Mouse (Mus musculus) neutrophil, adult 5-6 weeks (primary cell): Measurements from ENCODE around the gene Smyd2. TPM values are rescaled to one million over a fixed set of nuclear protein-coding genes. Genes with fewer than 3 reads are reported as not detected.

Experiments used
- ATAC-seq: fragments of 151-379, 151-347 bp; 2 replicates; pipeline ENCODE4 v1.8.0; 2017; ENCODE audit warnings: mild to moderate bottlenecking, moderate TSS enrichment; ENCODE audit not compliant: insufficient number of reproducible peaks, poor library complexity, low FRiP score, severe bottlenecking; ENCODE audit errors: extremely low read depth
- total RNA-seq: library from RNA; stranded (forward); fragments of 200-1000 nt; gene quantifications from 2 replicates; pipeline ENCODE4 v1.2.3, GENCODE M21; 2017

The Smyd2 gene
- total RNA-seq, 1 experiment from 2014 or later, result 3.0 TPM

DNA sequence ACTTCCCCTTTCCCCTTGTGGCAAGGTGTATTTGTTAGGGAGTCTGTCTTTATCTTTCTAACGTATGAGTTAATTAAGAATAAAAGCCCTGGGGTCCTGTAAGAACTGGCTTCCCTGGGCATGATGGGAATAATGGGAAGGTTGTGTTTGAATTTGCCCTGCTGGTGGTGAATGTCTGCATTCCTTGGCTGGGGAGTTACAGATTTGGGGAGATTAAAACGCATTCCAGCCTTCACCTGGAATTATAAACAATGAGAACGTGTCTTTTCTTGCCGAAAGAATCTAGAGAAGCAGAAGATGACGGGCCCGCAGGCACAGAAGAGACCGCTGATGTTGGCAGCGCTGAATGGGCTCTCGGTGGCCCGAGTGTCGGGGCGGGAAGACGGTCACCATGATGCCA is 67.5 kb downstream of the Smyd2 start:
- ATAC-seq, result no peak

DNA sequence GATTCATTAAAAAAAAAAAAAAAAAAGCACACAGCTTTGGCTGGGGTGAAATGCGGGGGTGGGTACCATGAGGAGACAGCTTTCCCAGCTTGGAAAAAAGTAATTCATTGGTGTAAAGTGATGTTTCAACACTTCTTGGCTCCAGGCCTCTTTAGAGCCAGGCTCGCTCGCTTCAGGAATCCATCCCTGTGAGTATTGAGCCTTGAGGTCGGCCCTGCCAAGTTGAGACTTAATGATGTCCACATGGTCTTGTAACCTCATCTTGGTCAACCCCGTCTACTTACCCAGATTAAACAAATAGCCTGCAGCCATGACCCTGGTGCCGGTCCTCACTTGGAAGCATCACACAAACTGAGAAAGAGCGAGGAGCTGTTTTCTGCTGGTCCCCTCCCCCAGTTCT is 69.7 kb downstream of the Smyd2 start:
- ATAC-seq, result no peak

DNA sequence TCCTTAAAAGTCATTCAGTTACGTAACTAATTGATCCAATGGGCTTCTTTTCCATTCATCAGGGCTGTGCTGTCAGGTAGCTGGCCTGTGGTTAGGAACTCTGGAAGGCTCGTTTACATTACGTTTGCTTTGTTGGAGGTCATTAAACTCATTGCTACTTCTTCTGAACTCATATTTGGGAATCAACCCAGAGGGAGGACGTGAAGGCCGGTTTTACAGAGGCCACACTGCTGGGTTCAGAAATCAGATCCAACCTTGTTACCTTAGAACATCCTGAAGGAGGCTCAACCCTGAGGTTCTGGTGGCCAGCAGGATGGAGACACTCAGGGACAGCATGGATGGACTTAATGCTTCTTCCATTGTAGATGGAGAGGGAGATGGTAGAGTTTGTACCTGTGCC is 70.1 kb downstream of the Smyd2 start:
- ATAC-seq, result no peak

DNA sequence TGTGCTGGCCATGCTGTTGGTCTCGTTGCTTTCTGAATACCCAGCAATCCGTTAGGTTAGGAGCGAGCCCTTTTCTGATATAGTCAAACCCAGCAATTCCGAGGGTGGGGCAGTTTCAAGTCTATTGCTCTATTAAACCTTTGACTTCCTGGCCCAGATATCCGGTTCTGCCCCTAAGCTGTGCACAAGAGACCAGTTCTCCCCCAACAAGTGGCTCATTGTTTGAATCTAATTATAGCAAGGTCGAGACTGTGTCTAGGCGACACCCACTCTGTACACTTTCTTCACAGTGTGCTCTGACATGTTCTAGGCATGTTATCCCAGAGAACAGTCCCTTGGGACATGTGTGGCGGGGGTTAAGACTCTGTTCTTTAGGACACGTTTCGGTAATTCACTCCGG is 72.6 kb downstream of the Smyd2 start:
- ATAC-seq, result no peak

DNA sequence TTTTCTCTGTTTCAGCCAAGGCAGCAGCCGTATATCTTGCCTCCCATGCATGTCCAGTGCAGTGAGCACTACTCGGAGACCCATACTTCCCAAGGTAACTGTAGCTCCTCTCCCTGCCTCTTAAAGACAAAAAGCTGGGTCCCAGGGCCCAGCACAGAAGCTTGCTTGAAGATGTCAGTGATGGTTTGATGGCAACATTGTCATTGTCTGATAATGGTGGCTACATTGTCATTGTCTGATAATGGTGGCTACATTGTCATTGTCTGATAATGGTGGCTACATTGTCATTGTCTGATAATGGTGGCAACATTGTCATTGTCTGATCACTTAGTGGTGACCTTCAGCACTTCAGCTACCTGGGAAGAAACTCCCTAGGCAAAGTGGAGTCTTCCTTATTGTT is 75.8 kb downstream of the Smyd2 start:
- ATAC-seq, result no peak

DNA sequence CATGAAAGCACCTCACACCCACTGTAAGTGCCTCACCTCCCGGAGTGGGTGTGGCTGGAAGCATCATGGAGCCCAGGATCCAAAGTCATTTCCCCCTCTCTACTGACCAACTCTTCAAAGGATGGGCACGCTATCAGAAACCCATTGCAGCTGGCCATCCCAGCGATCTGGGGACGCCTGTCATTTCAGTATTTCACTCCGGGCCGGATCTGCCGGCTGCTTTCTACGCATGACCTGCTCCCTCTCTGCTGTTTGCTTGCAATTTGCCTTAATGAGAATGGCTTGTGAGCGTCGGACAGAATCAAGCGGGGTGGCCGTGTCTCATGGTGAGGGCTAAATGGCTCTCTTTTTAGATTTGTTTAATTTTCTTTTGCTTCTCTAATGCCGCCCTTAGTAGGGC is 88.0 kb downstream of the Smyd2 start:
- ATAC-seq, result no peak

DNA sequence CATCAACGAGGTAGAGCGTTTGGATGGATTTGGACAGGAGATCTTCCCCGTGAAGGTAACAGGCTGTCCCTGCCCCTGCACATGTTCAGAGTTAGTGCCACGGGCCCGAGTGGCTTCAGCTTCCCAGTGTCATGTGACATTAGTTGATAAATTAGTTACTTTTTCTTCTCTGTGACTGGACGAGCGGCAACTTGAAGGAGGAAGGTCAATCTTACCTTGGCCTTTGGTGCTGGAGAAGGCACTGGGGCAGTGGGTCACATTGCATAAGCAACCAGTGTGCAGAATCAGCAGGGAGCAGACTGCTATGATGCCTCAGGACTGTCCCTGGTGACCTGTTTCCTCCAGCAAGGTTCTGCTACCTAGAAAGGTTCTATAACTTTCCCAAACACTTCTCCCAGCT is 88.8 kb downstream of the Smyd2 start:
- no peak for ATAC-seq

DNA sequence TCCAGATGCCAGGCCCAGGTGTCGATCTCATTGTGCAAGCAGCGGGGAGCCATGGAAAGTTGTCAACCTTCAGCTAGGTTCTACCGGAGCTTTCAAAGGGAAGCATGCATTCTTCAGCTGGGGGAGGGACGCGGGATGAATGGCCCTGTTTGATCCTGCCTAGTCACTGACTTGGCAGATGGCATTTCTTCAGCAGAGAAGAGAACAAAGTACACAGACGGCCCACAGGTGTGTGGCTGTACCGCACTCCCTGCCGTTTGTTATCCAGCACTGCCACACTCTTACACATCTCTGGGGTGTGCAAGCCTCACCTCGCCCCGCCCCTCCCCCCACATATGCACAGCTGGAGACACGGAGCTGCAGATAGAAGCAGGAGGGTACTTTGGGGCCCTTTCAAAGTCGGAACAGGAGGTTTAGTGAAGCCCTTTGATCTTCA is 91.3 kb downstream of the Smyd2 start:
- no peak for ATAC-seq

Other genes starting within 250 kb of the Smyd2 start
- 0.12 and 0.23 TPM in 2 replicates for gene Cenpf, start 234.3 kb downstream of the Smyd2 start, total RNA-seq
- 1.3 and 1.5 TPM in 2 replicates for gene Ptpn14, start 194.1 kb downstream of the Smyd2 start, total RNA-seq
- 0.12 TPM in 1 of 2 replicates, not detected in the other for gene Prox1, start 248.4 kb upstream of the Smyd2 start, total RNA-seq